Mouse (Mus musculus) monocyte, adult 5-6 weeks (primary cell): ENCODE results near the gene Atp6v1e2. TPM values are rescaled to one million over a fixed set of nuclear protein-coding genes. Genes with fewer than 3 reads are reported as not detected.
A peak's percentile ranks its signal among the peaks of the same experiment; 100 is the strongest.

Experiments
- ATAC-seq: fragments of 153-309, 156-312 bp; replicated peaks from 2 replicates; pipeline ENCODE4 v1.8.0; 2017; ENCODE audit warnings: mild to moderate bottlenecking; ENCODE audit not compliant: low TSS enrichment, insufficient number of reproducible peaks, severe bottlenecking, poor library complexity, low FRiP score
- total RNA-seq: library from RNA; stranded (forward); fragments of 200-1000, 200-491, 200-594 nt; gene quantifications from 3 replicates; pipeline ENCODE4 v1.2.3, GENCODE M21; 2017

The Atp6v1e2 gene
- total RNA-seq, 1 experiment from 2014 or later = not detected

- no peak for ATAC-seq
Measured at GRCm38 (mm10) chr17:86929355-86929754, 18.3 kb downstream of the Atp6v1e2 start.

DNA sequence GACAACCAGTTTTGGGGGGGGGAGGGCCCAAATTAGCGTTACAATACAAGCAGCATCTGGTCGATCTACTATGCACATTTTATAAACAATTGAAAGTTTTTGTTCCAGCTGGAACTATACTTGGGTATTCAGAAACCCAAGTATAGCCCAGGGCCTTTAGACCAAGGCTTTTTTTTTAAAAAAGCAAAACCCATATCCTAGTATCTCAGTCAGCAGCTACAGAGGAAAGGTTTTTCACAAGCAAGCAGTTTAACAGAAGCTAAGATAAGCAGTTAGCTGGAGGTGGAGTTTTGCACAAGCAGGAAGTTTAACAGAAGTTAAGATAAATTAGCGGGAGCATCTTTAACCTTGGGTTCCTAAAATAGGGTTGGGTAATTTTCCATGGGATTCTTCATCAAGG lies 20.9 kb downstream of the Atp6v1e2 start:
- no peak for ATAC-seq

DNA sequence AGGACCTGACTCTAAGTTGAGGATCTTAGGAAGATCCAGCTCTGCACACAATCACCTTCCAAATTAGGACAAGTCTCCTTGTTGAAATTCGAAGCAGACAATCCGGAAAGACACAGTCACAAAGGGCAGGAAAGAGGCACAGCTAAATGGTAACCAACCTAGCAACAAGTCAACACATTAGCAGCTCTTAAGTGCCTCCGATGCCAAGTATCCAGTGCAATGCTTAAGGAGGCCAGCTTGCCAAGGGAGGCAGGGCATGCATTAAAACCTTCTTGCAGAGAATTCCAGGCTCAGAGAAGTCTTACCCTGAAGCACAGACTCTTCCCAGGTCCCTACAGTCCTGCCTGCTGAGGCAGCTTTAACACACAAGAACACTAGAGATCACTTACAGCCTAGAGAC lies 23.0 kb downstream of the Atp6v1e2 start:
- no peak for ATAC-seq

DNA sequence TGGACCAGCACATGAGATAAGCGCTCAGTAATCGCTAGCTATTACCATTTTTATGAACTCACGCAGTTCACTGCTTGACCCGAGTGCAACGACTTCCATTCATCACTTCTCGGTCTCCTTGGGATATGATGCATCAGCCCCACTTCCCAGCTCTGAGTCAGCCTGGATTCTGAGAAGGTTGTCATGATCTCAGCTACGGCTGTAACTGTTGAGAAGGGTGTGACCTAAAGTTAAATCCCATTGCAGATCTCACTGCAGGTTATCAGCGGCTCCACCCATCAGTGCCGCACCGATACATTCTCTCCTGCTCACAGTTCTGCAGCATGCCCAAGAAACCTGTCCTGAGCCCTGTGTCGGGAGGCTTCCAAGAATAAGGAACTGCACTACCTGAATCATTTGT lies 28.0 kb downstream of the Atp6v1e2 start:
- ATAC-seq = no peak

- ATAC-seq = peak; percentile 45; the same call in 1 of the 2 replicates
Measured at GRCm38 (mm10) chr17:86918786-86919185, 28.9 kb downstream of the Atp6v1e2 start.

DNA sequence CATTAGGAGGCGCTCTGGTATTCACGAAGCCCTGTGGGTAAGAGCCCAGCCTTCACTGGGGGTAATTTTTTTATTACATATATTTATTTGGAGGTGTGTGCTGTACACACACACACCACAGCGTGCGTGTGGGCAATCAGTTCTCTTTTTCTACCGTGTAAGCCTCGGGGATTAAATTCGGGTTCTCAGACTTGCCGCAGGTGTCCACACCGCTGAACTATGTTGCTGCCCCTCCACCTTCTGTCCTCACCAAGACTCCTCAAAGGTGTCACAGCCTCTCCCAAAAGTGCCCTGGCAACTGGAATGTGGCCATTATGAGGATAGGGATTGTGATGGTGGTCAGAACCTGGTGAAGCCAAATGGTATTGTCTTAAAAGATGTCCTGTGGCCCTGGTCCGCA lies 30.6 kb downstream of the Atp6v1e2 start, which contains the start of gene Tmem247:
Gene Tmem247 (plus strand): TSS at position 301 of the 400 bp plus-strand sequence.
- ATAC-seq = no peak

DNA sequence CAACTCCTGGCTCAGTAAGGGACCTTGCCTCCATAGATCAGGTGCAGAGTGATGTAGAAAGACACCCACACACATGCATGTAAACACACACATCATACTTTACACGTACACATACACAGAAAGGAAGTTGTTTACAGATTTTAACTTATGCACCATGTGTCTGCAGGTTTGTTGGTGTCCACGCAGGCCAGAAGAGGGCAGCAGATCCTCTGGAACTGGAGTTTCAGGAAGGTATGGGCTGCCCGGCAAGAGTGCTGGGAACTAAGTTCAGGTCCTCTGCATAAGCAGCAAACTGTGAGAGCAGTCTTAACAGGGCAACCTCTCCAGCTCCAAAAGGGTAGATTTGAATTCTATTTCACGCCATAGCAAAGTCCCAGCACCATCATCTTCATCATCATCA lies 32.2 kb downstream of the Atp6v1e2 start:
- ATAC-seq = no peak

- ATAC-seq = no peak
Measured at GRCm38 (mm10) chr17:86913003-86913607, 34.6 kb downstream of the Atp6v1e2 start.

DNA sequence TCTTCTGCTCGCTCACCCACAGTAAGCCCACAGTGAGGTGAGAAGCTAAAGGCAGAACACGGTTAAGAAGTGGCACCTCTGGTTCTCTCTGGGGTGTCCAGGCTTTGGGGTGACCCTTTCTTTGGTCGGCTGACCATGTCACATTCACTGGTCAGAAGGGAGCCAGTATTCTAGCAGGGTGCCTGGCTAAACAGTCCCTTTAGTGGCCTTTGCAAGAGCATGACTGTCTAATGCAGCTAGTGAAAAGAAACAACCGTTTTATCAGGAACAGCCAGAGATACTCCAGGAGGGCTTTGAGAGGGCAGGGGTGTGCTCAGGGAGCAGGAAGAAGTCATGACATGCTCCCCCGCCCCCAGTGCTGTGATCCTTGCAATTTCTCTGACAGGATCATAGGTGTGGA lies 36.4 kb downstream of the Atp6v1e2 start:
- ATAC-seq = no peak

GRCm38 (mm10) chr17:86909733-86910495 lies 37.8 kb downstream of the Atp6v1e2 start:
- ATAC-seq = no peak

- ATAC-seq = no peak
Measured at GRCm38 (mm10) chr17:86908316-86908715, 39.4 kb downstream of the Atp6v1e2 start.

GRCm38 (mm10) chr17:86907092-86907491 lies 40.6 kb downstream of the Atp6v1e2 start:
- no peak for ATAC-seq

GRCm38 (mm10) chr17:86906601-86907000 lies 41.1 kb downstream of the Atp6v1e2 start:
- ATAC-seq = no peak

DNA sequence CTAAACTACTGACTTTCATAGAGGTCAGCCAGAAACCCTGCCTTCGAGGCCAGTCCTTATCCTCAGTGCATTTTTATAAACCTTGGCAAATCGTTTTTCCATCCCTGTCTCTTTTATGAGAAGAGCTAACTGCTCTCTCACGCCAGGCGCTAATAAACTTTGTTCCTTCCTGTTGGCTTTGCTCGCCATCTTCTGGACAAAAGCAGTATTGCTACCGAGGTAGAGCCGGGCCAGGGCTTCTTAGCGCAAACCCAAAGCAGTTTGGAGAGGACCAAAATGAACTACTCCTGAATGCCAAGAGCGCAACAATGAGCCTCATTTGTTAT lies 41.6 kb downstream of the Atp6v1e2 start:
- peak; percentile 40; the same call in 1 of the 2 replicates for ATAC-seq

- no peak for ATAC-seq
Measured at GRCm38 (mm10) chr17:86905297-86906135, 42.2 kb downstream of the Atp6v1e2 start.

GRCm38 (mm10) chr17:86904206-86904605 lies 43.5 kb downstream of the Atp6v1e2 start:
- peak; percentile 66 for ATAC-seq

- no peak; the same call in 1 of the 2 replicates for ATAC-seq
Measured at GRCm38 (mm10) chr17:86903596-86903995, 44.1 kb downstream of the Atp6v1e2 start.

DNA sequence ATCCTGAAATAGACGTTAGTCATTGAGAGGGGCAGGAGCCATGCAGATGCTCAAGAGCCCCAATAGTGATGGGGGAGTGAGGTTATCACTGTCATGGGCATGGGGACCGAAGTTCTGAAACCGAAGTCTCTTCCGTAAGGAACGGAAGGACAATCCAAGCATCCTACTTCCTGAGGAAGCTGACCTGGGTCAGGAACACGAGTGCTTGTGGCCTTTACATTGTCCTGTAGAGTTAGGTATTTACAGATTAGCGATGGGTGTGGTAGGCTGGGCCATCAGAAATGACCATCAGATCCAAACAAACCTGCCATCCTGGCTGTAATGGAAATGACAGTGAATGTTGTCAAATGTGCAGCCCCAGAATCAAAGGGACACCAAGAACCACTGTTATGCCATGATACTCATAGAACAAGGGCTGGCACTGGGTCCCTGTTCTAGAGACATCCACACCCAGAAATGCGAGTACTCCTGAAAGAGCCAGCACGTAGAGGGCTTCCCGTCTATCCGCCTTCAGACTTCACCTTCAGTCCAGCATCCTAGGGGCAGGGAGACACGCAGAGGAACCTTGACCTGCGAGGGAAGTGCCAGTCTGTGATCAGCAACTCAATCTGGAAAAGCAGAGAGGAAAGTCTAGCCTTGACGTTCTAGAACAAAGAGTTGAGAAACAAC lies 45.2 kb downstream of the Atp6v1e2 start:
- no peak for ATAC-seq

GRCm38 (mm10) chr17:86900564-86900963 lies 47.1 kb downstream of the Atp6v1e2 start:
- no peak for ATAC-seq
